Mouse (Mus musculus) ES-Bruce4 (cell line): Measurements from ENCODE around the gene Lpcat2b. TPM values are rescaled to one million over a fixed set of nuclear protein-coding genes. Genes with fewer than 3 reads are reported as not detected.

ENCODE experiments used
- H3K27ac ChIP-seq: 2 replicates; pipeline ENCODE4 v1.5.1; 2012; ENCODE audit warnings: low read length, inconsistent platforms; ENCODE audit not compliant: insufficient read depth
- H3K27me3 ChIP-seq: 2 replicates; pipeline ENCODE4 v1.6.1; 2012; ENCODE audit warnings: mild to moderate bottlenecking, low read length, inconsistent platforms; ENCODE audit not compliant: control insufficient read depth, poor library complexity, insufficient read depth, severe bottlenecking
- H3K36me3 ChIP-seq: 2 replicates; pipeline ENCODE4 v1.6.1; 2012; ENCODE audit warnings: inconsistent platforms, mild to moderate bottlenecking, low read length, moderate library complexity; ENCODE audit not compliant: control insufficient read depth, poor library complexity, insufficient read depth, severe bottlenecking
- H3K4me1 ChIP-seq: one replicate; pipeline ENCODE4 v1.8.1; 2011; ENCODE audit warnings: low read length; ENCODE audit not compliant: control insufficient read depth, insufficient read depth
- H3K4me3 ChIP-seq: 2 replicates; pipeline ENCODE4 v1.5.1; 2011; ENCODE audit warnings: low read depth, mild to moderate bottlenecking, low read length
- H3K9ac ChIP-seq: 2 replicates; pipeline ENCODE4 v1.6.1; 2012; ENCODE audit warnings: low read depth, mild to moderate bottlenecking, inconsistent platforms; ENCODE audit not compliant: poor library complexity, severe bottlenecking
- H3K9me3 ChIP-seq: replicated peaks from 2 replicates; pipeline ENCODE4 v1.6.1; 2012; ENCODE audit warnings: mild to moderate bottlenecking, low read length, inconsistent platforms; ENCODE audit not compliant: control insufficient read depth, poor library complexity, insufficient read depth, severe bottlenecking
- CTCF ChIP-seq: IDR thresholded peaks from one replicate; pipeline ENCODE4 v1.8.1; 2011; ENCODE audit warnings: low read depth, low read length
- EP300 ChIP-seq: IDR thresholded peaks from 2 replicates; pipeline ENCODE4 v1.6.1; 2011; ENCODE audit warnings: low read depth, low read length; ENCODE audit not compliant: insufficient read depth
- POLR2A ChIP-seq: IDR thresholded peaks from one replicate; pipeline ENCODE4 v1.8.1; 2011; ENCODE audit warnings: low read length; ENCODE audit not compliant: insufficient read depth
- polyA plus RNA-seq: library from polyadenylated mRNA; stranded (reverse); fragments of >200 nt; gene quantifications from 2 replicates; pipeline ENCODE4 v1.2.4, GENCODE M21; 2011; ENCODE audit warnings: low read depth; ENCODE audit not compliant: missing spikeins, insufficient read depth, insufficient read length

Gene Lpcat2b
- polyA plus RNA-seq, 1 experiment = not detected

DNA sequence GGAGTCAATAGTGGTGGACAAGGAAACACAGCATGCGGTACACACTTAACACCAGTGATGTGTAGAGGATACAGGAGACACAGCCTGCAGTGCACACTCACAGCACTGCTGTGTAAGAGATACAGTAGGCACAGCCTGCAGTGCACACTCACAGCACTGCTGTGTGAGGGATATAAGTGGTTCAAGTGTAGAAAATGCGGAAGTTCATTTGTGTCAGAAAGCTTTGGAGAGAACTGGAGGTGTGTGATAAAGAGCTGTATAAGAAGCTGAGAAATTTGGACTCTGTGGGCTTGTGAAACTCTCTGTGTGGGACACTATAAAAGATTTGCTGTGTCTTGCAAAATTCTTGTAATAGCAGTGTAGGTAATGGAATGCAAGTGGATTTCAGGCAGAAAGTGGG, 48.8 kb downstream of the Lpcat2b start:
- Histone ChIP-seq H3K27ac (no peak overlapping the region), H3K36me3 (no peaks in the 10 kb centered on the region), H3K9me3 (no peaks in the 10 kb centered on the region), H3K4me1 (no peaks in the 10 kb centered on the region), H3K27me3 (no peaks in the 10 kb centered on the region), H3K4me3 (no peak overlapping the region), H3K9ac (no peak overlapping the region)
- TF ChIP-seq EP300 (no peak), POLR2A (no peak), CTCF (no peak)

Other genes with a start within 250 kb of the Lpcat2b start
- gene Tgfbr3, start 141.9 kb upstream of the Lpcat2b start, polyA plus RNA-seq = 6.6 and 8.8 TPM in 2 replicates
- gene Brdt, start 100.4 kb upstream of the Lpcat2b start, polyA plus RNA-seq = 0.82 and 1.2 TPM in 2 replicates
- 1.7 and 2.2 TPM in 2 replicates for gene Ephx4, start 28.8 kb upstream of the Lpcat2b start, polyA plus RNA-seq
- gene Btbd8, start 6.4 kb downstream of the Lpcat2b start, polyA plus RNA-seq = 14.9 and 17.2 TPM in 2 replicates
- gene Gm42669, start 76.1 kb downstream of the Lpcat2b start, polyA plus RNA-seq = not detected in 2 replicates
- gene 1700028K03Rik, start 103.2 kb downstream of the Lpcat2b start, polyA plus RNA-seq = 0.12 and 0.30 TPM in 2 replicates
- gene Rpap2, start 165.8 kb downstream of the Lpcat2b start, polyA plus RNA-seq = 42.9 and 47.0 TPM in 2 replicates
- 27.4 and 29.0 TPM in 2 replicates for gene Glmn, start 166.3 kb downstream of the Lpcat2b start, polyA plus RNA-seq